Mouse (Mus musculus) cortical plate, adult 2 months (tissue): Measurements from ENCODE around the gene Tamm41.

Experiments
- CTCF ChIP-seq: fragments of 200-500 bp; IDR thresholded peaks from 2 replicates; pipeline ENCODE4 v1.5.1; 2011; ENCODE audit warnings: mild to moderate bottlenecking, control low read depth, low read length; ENCODE audit not compliant: insufficient read depth; ENCODE audit errors: extremely low read depth
- POLR2A ChIP-seq: fragments of 200-500 bp; IDR thresholded peaks from 2 replicates; pipeline ENCODE4 v1.6.1; 2011; ENCODE audit warnings: mild to moderate bottlenecking, low read length, control low read depth; ENCODE audit not compliant: insufficient read depth; ENCODE audit errors: extremely low read depth

DNA sequence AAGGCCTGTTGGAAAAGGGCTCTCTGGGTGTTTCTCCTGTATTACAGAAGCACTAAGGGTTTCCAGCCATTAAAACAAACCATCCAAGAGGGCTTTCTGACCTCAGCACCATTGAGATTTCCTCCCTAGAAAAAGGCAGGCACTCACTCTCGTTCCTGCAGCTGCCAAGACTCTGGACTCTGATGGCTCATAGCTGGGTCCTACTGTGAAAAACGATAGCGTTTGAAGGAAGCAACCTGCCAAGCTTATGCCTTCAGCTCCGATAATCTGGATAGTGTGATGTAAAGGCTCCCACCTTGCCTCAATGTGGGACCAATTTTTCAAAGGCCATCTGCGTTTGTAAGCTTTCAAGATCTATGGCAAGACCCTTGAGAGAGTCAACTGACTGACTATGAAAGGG is 43.6 kb downstream of the Tamm41 start:
- TF ChIP-seq POLR2A (no peak), CTCF (no peak)
